Mouse (Mus musculus): ENCODE data around the gene Card10.

Card10 gene

GRCm38 (mm10) chr15:78771531-78772367 lies 31.1 kb downstream of the Card10 start:
- DNase-seq = peak; percentile 69 to 78

GRCm38 (mm10) chr15:78770983-78771355 lies 31.9 kb downstream of the Card10 start:
- DNase-seq = peak; percentile 39 to 59

GRCm38 (mm10) chr15:78770234-78770982 lies 32.4 kb downstream of the Card10 start:
- DNase-seq = no peak

- DNase-seq = no peak
These were observed 33.8 kb downstream of the Card10 start for GRCm38 (mm10) chr15:78769064-78769463.

- no peak for DNase-seq
These were observed 39.1 kb downstream of the Card10 start for GRCm38 (mm10) chr15:78763704-78764103.

- no peak for DNase-seq
These were observed 39.6 kb downstream of the Card10 start for GRCm38 (mm10) chr15:78763210-78763609.

- no peak for DNase-seq
These were observed 41.7 kb downstream of the Card10 start for GRCm38 (mm10) chr15:78761112-78761511.

- no peak for DNase-seq
These were observed 44.7 kb downstream of the Card10 start for GRCm38 (mm10) chr15:78758132-78758531.

- no peak for DNase-seq
These were observed 46.7 kb downstream of the Card10 start for GRCm38 (mm10) chr15:78755966-78756725.

- DNase-seq = no peak
These were observed 47.6 kb downstream of the Card10 start for GRCm38 (mm10) chr15:78755226-78755625.

- DNase-seq = no peak
These were observed 48.7 kb downstream of the Card10 start for GRCm38 (mm10) chr15:78754144-78754543.

GRCm38 (mm10) chr15:78752991-78753390 lies 49.9 kb downstream of the Card10 start:
- no peak for DNase-seq

GRCm38 (mm10) chr15:78750608-78751350 lies 52.1 kb downstream of the Card10 start:
- no peak for DNase-seq

GRCm38 (mm10) chr15:78749855-78750254 lies 53.0 kb downstream of the Card10 start:
- no peak for DNase-seq

GRCm38 (mm10) chr15:78744206-78744605 lies 58.6 kb downstream of the Card10 start:
- peak; percentile 72 to 83 for DNase-seq

GRCm38 (mm10) chr15:78742831-78743230 lies 60.0 kb downstream of the Card10 start:
- DNase-seq = no peak

GRCm38 (mm10) chr15:78740662-78741061 lies 62.2 kb downstream of the Card10 start:
- DNase-seq = no peak

- DNase-seq = no peak
These were observed 65.7 kb downstream of the Card10 start for GRCm38 (mm10) chr15:78737146-78737545.

- no peak for DNase-seq
These were observed 66.2 kb downstream of the Card10 start for GRCm38 (mm10) chr15:78736681-78737100.

- no peak for DNase-seq
These were observed 66.7 kb downstream of the Card10 start for GRCm38 (mm10) chr15:78736181-78736579.

GRCm38 (mm10) chr15:78735431-78736180 lies 67.2 kb downstream of the Card10 start:
- DNase-seq = no peak

- DNase-seq = no peak
These were observed 71.0 kb downstream of the Card10 start for GRCm38 (mm10) chr15:78731830-78732229.

Measured in thymus, postnatal 36 days (tissue).